Mouse (Mus musculus) urinary bladder, postnatal 4 days (tissue): ENCODE results near the gene Pak1ip1.
A peak's percentile ranks its signal among the peaks of the same experiment; 100 is the strongest.

Source experiments
- DNase-seq, 2 experiments: peaks; one replicate each; pipeline ENCODE4 v3.0.0; 2021 to 2022; ENCODE audit warnings: low spot score in 2 of 2

The Pak1ip1 gene

DNA sequence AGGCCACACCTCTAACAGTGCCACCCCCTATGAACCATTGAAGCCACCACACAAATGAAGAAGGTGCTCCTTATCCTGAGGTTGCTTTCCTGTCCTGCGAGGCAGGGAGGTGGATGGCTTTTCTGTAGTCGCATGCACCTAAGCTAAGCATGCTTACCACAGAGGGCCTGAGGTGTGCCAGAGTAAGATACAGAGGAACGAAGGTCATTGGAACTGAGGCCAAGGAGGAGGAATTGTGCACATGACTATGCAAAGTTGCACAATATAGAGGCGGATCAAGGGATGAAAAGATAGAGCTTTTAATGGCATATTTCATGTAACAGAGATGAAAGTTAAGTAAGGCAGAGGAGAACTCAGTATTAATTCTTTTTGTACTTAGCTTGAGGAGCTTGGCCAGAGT lies 5.4 kb downstream of the Pak1ip1 start:
- no peak for DNase-seq

DNA sequence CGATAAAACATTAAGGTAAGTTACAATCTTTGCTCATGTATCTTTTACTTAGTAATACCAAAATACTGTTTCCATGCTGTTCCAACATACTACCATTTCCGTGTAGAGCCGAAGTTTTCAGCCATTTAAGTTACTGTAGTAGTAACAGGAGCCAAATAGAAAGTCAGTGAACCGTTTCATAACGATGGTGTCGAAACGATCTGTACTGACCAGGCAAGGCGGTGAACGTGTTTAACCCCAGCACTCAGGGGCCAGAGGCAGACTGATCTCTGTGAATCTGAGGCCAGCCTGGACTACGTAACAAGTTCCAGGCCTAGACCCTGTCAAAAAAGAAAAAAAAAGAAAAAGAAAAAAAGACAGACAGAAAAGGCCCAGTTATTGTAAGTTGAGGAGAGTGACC lies 7.4 kb downstream of the Pak1ip1 start:
- no peak for DNase-seq

DNA sequence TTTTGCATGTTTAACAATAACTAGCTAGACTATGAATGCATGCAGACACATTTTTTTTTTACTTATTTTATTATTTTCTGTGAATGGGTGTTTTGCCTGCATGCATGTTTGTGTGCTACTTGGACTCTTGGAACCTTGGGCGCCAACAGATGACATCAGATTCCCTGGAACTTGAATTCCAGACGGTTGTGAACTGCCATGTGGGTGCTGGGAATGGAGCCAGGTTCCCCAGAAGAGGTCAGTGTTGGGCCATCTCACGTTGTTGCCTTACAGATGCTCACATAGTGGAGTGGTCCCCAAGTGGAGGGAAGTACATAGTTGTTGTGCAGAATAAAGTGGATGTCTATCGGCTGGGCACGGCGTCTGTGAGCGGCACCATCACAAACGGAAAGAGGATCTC lies 8.1 kb downstream of the Pak1ip1 start:
- no peak for DNase-seq

DNA sequence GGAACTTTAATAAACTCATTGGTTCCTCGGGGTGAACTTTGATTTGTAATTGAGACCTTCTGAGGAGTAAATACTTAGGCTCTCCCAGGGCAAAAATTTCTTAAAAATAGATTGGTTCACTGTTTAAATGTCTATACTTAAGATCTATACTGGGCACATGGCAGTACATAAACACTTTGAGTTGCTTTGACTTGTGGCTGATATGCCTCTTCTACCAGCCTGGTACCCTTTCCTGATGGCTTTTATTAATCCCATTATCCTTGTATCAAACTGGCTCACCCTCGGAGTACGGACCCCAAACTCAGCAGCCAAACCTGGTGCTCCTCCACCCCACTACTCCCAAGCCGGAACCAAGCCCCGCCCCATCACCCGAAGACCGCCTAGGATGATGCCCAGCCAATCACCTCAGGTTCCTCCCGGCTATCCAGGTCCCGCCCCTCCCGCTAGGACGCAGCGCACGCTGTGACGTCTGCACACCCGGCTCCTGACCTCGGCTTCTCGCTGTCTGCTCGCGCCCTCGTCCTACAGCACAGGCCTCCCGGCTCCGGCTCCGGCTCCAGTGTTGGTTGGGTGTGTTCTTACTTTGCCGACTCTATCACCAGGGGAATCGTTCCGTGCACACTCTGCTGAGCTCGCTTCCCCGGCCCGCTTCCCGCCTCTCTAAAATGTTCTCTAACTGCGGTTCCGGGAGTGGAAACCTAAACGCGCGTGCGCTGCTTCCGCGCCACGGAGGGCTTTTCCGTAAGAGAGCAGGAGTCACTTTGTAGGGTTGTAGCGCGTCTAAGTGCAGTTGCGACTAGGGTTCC lies 15.2 kb downstream of the Pak1ip1 start, which contains the start of gene Tmem14c:
Tmem14c (plus strand) TSS at position 464 of the 806 bp plus-strand sequence.
- peak; percentile 89 to 95 for DNase-seq

DNA sequence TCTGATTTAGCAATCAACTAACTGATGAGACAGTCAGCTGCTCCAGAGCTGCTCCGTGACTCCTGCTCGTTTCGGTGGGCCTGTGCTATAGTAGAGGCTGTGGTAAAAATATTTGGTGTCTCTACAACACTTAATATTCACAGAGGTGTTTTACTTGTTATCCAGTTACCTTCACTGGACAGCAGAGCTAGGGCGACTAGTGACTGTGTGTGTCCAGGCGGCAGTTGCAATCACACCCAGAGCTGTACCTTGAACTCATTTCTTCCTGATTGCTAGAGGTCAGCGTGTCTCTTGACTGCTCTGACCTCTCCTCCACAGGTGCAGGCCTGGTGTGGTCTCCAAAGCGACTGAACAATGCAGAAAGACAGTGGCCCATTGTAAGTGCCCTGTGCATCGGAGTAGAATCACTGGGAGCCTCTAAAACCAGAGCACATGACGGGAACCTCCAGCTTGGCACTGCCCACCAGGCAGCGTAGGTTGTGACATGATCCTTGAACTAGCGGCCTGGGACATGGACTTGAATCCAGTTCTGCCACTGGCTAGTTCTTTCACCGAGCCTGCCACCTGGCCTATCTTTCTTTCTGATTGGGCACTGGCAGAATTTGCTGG lies 16.1 kb downstream of the Pak1ip1 start:
- DNase-seq: no peak

DNA sequence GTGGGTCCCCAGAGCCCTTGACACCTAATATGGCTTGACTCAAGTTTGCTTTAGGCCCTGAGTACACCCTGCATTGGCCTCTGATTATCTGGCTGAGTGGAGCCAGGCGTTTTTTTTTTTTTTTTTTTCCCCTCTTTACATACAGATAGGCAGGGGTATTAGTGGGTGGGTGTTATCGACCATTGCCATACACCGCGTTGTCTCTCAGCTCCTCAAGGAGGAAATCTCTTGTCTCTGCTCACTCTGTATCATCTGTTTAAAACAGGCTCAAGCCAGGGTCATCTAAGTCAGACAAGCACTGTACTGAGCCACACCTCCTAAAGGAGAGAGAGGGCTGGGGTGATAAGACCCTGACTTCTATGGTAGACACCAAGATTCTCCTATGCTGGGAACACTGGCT lies 17.0 kb downstream of the Pak1ip1 start:
- DNase-seq: no peak

DNA sequence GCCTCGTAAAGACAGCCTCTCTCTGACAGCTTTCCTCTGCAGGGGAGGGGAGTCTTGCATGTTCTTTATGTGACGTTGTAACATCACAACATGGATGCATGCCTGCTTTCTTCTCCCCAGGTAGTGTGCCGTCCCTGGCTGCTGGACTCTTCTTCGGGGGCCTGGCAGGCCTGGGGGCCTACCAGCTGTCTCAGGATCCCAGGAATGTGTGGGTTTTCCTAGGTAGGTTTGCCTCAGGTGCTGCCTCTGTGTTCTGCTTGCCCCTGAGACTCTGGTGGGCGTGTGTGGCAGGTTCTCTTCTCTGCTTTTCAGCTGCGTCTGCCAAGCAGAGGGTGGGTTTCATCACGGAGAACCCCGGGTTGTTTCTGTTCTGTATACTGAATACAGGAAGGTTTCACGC lies 17.4 kb downstream of the Pak1ip1 start:
- DNase-seq: no peak

DNA sequence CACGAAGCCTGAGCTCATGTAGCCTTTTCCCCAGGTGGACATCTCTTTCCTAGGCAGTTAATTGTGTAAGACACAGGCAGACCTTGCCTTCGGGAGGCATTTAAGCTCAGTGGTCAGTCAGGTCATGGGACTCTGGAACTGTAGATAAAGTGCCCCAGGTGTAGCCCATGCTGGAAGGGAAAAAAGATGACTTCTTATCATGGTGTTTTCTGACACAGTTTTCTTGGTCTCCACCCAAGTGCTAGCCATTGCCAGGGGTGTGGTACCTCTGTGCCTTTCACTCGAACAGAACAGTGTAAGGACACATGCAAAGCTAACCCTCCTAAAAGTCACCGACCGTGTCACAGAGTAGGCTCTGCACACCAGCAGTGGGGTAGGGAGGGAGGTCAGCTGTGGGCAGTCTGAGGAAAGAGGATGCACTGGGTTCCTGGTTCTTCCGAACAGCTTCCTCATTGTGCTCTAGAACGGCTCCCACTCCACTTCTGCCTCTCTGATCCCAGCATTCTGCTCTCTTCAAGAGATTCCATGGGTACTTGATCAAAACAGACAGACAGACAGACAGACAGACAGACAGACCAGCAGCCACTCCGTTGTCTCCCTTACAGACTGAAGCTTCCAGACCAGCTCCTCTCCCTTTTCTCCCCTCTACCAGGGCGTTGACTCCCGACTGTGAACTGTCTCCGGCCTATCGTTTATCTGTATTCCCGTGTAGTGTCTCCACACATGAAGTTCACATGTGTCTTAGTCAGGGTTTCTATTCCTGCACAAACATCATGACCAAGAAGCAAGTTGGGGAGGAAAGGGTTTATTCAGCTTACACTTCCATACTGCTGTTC lies 18.2 kb downstream of the Pak1ip1 start:
- DNase-seq: no peak

DNA sequence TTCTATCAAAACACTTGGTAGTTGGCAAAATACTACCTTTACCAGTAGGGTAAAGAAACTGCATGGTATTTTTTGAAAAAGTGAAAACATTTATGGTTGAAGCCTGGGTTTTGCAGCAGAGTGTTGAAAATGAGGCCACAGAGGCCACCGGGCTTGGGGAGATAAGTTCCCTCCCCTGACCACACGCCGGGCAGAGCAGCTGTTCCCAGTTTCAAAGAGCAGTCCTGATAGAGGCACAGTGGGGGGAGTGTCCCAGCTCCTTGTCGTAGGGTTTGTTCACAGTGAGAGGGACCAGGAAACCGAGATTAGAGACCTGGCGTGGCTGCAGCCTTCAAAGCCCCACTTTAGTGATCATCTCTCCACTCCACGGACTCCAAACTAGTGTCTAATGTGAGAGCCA lies 19.7 kb downstream of the Pak1ip1 start:
- DNase-seq: no peak

DNA sequence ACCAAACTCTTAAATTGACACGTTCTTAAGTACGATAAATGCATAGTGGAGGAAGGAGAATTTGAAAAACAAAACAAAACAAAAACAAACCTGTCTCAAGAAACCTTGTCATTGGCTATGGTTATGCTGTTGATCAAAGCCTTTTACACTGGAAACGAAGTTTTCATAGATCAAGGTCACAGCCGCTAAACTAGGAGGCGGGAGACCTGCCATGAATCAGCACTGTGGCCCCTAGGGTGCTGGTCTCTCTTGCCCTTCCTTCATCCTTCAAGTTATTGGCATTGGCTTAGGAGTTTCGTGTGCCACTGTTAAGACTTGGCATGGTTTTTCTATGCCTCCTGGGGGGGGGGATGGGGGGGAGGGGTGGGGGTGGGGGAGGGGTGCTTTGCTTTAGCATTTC lies 20.8 kb downstream of the Pak1ip1 start:
- DNase-seq: no peak

DNA sequence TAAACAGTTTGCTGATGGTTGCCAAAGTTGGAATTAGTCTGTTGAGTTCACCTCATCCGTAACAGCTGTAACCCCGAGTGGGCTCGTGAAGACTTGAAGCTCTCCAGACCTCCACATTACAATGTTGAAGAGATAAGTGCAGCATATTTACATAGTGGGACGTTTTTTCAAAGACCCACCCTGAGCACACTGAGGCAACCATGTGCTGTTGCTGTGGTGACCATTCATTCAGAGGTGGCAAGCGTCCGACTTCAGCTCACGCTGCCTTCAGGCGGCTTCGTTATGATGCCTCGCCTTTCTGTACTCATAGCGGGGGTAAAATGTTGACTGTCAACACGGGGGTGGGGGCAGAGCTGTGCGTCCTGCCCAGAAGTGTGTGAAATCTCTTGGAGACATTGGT lies 21.3 kb downstream of the Pak1ip1 start:
- no peak for DNase-seq

DNA sequence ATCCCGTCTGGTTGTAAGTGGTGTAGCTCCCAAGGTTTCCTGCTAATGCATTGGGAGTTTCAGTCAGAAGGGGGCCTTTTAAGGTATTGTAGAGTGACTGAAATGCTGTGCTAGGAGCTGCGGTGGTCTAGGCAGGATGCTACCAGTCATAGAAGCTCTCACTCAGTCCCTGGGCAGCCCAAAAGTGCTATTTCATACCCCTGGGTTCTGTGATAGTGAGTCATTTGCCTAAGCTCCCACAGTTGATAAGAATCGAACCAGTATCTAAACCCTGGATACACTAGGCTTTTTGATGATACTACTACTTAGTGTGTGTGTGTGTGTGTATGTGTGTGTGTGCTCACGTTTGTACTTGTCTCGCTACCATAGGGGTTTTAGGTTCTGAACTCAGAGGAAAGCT lies 29.3 kb downstream of the Pak1ip1 start:
- no peak for DNase-seq

DNA sequence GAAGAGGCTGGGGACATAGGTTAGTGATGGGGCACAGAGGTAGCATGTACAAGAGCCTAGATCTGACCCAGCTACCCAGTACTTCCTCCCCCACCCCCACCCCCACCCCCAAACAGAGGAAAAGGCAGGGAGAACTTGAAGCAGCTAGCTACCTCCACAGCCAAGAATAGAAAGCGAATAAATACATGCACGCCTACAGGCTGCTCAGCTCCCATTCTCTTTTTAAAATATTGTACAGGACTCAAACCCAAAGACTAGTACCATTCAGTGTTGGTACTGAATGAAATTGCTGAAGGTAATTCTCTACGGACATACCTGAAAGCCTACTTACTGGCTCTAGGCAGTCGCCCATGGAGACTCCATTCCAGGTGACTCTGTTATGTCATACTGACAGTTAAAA lies 41.7 kb downstream of the Pak1ip1 start:
- no peak for DNase-seq

DNA sequence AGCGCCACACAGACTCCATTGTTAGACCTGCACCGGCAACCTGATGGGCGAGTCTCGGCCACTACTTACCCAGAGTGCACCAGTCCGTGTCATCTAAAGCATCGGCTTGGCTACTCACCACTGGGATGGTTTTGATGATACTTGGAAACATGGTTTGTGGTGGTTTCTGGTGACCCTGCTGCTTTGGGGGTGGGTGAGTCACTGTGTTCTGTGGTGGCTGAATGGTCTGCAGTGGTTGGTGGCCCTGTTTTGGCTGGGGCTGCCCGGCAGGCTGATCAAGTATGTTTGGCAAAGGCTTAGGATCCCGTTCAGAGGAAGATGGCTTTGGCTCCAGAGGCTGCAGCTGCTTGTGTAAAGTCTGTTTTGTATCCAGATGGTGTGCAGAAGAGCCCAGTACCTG lies 45.1 kb downstream of the Pak1ip1 start:
- no peak for DNase-seq

DNA sequence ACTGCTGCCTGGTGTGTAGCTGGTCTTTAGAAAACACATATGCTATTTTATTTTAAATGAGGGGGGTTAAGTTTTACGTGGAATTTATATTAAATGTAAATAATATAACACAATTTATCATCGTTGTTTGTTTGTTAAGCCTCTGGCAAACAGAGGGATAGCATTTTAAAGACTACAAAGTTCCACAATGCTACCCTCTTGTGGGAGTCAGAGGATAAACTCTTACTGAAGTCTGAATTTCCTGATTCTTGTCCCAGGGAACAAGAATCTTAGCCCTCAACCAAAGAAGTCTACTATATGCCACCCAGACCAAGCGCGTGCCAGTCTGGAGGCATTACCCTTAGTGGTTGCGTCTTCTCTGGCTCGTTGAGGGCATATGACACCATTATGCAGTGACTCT lies 46.5 kb downstream of the Pak1ip1 start:
- DNase-seq: no peak

DNA sequence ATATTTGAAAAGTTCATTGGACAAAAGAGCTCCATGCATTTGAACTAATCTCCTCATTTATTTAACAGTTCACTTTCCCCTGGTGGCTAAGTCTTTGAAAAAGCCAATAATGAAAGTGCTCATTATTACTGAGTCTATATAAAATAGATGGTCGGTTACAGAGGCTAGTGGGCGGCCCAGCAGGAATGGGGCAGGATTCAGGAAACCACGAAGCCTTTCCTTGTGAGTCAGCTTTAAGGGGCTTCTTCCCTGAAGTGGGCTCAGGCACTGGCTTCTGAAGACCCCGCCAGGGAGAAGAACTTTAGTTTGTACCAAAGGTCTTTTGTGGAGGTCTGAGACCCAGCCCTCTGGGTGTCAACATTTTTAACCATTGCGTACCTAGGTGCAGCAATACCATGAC lies 51.1 kb downstream of the Pak1ip1 start:
- DNase-seq: no peak
